Mouse (Mus musculus): ENCODE measurements around the gene Vmn2r111.
"Not testable (repeated sequence)": the region's sequence is repeated elsewhere in the genome, so short reads cannot be mapped to it uniquely, and the experiment has no call there.

The Vmn2r111 gene

DNA sequence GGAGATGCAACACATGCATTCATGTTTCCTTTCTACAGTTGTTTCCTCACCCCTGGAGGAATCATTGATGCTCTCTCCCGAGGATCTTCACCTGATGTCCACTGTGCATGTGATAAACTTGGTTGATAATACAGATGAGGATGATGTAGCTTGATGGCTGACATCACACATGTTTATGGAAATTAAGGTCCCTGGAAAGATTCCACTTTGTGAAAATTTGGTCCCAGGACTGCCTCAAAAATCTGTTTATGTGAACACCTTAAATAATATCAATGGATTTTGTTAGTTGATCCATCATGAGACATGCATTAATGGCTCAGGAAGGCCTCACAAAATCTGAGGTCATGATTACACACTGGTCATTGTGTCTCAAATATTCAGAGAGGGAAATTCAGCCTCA, at the start of gene Vmn2r111:
Gene Vmn2r111 (minus strand): TSS at position 101 of the 400 bp plus-strand sequence.
- DNase-seq (ENCODE audit: extremely low spot score, low spot score): not testable (repeated sequence)

DNA sequence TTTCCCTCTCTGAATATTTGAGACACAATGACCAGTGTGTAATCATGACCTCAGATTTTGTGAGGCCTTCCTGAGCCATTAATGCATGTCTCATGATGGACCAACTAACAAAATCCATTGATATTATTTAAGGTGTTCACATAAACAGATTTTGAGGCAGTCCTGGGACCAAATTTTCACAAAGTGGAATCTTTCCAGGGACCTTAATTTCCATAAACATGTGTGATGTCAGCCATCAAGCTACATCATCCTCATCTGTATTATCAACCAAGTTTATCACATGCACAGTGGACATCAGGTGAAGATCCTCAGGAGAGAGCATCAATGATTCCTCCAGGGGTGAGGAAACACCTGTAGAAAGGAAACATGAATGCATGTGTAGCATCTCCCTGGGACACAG, 27.4 kb upstream of the Vmn2r111 start, which contains the start of gene Vmn2r112:
Gene Vmn2r112 (plus strand): TSS at position 301 of the 400 bp plus-strand sequence.
- DNase-seq (ENCODE audit: extremely low spot score, low spot score): not testable (repeated sequence)

DNA sequence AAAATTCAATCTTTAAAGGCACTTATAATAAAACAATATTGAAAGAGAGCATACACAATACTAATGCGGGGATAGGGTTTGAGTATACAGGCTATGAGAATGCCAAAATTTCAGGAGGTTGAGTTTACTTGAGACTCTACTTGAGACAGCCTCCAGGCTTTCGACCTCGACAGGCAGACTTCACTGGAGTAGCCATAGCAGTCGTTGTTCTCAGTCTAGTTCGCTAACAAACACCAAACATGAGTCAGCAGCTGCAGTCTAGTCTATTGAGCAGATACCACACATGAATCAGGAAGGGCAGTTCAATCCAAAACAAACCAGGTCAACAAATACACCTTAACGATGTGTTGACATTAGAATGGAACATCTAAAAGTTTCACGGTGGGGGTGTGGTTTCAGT, 52.8 kb downstream of the Vmn2r111 start:
- not testable (repeated sequence) for DNase-seq (ENCODE audit: extremely low spot score, low spot score)

DNA sequence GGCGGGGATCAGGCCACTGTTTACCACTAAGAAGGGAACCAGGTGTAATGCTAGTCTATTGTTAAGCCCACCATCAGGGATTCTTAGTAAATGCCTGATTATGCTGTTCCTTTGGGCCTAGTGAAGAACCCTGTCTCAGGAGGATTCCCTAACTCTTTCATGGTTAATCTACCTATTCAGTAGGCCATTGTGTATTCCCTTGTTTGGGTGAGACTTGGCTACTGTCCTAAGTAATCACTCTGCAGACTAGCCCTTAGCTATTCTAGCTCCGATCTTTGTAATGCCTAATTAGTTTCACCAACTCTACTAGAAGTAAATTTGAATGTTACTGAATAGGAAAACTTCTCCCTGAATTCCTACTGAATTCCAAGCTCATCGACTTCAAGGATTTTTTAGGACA, 53.2 kb downstream of the Vmn2r111 start:
- not testable (repeated sequence) for DNase-seq (ENCODE audit: extremely low spot score, low spot score)

DNA sequence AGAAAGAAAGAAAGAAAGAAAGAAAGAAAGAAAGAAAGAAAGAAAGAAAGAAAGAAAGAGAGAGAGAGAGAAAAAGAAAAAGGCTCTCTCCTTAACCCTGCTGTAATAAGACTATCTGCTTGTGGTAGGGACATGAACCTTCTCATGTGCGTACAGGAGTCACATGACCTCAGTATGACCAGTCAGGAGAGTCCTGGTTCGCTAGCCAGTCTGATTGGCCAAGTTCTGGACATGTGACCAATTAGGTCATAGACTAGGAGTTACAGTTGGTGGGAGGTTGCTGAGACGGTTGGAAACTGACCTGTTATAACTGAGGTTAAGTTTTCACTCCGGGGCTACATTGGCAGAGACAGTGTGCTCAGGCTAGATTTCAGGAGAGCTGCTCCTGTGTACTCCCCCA, 76.2 kb downstream of the Vmn2r111 start:
- no peak for DNase-seq (ENCODE audit: extremely low spot score, low spot score)

Measured in neural tube, embryonic 10.5 days (tissue).